Mouse (Mus musculus): ENCODE measurements around the gene Prickle2.

- TF ChIP-seq EP300 (IDR thresholded peaks at IDR 0.05; ENCODE audit: low read depth) (no peak), CTCF (IDR thresholded peaks at IDR 0.05; ENCODE audit: low read depth) (no peak)
Measured at GRCm38 (mm10) chr6:92518438-92518968, 187.5 kb downstream of the Prickle2 start.
